Mouse (Mus musculus): ENCODE results near the gene Pex16. TPM values are rescaled to one million over a fixed set of nuclear protein-coding genes. Genes with fewer than 3 reads are reported as not detected.

The Pex16 gene
- polyA plus RNA-seq, 2 experiments from 2014 or later: 40.0 to 59.3 TPM

- no peak for ATAC-seq
Observed at GRCm38 (mm10) chr2:92423156-92423555, 48.7 kb downstream of the Pex16 start.

GRCm38 (mm10) chr2:92423702-92424461 lies 49.4 kb downstream of the Pex16 start:
- ATAC-seq: no peak

GRCm38 (mm10) chr2:92424462-92425308 lies 50.2 kb downstream of the Pex16 start:
- no peak for ATAC-seq

- no peak for ATAC-seq
Observed at GRCm38 (mm10) chr2:92425366-92425765, 50.9 kb downstream of the Pex16 start.

- ATAC-seq: no peak
Observed at GRCm38 (mm10) chr2:92426426-92426825, 52.0 kb downstream of the Pex16 start.

GRCm38 (mm10) chr2:92427882-92428281 lies 53.4 kb downstream of the Pex16 start:
- ATAC-seq: no peak

GRCm38 (mm10) chr2:92430089-92430488 lies 55.6 kb downstream of the Pex16 start:
- no peak for ATAC-seq

Other genes starting within 250 kb of the Pex16 start
- not detected for gene Large2, start 193 bp downstream of the Pex16 start, polyA plus RNA-seq (2017; shearing (Covaris generic))
- gene 1700029I15Rik, start 7.9 kb downstream of the Pex16 start, polyA plus RNA-seq (2017; shearing (Covaris generic)): 1 to 10 TPM; 1.1 to 1.2 TPM
- gene Mapk8ip1, start 26.6 kb downstream of the Pex16 start, polyA plus RNA-seq (2017; shearing (Covaris generic)): under 1 TPM; 0.36 to 0.45 TPM
- 1 to 10 TPM; 4.2 to 6.3 TPM for gene Cry2, start 59.4 kb downstream of the Pex16 start, polyA plus RNA-seq (2017; shearing (Covaris generic))
- gene Slc35c1, start 85.9 kb downstream of the Pex16 start, polyA plus RNA-seq (2017; shearing (Covaris generic)): 10 to 100 TPM; 36.6 to 47.3 TPM
- gene Chst1, start 225.0 kb downstream of the Pex16 start, polyA plus RNA-seq (2017; shearing (Covaris generic)): under 1 TPM in 1 of 2 experiments, not detected in 1; 0.20 TPM

Measured in activated CD4-positive, CD25-positive, alpha-beta regulatory T cell, adult 4 months (primary cell).